Mouse (Mus musculus) layer of hippocampus, adult 9-10 months (tissue): ENCODE data around the gene Ttc28.

Experiments used
- DNase-seq: peaks from one replicate; pipeline ENCODE4 v3.0.0; 2022; ENCODE audit warnings: low spot score

Ttc28 gene

GRCm38 (mm10) chr5:111050135-111050534 is 170.5 kb downstream of the Ttc28 start:
- DNase-seq, result no peak

- no peak for DNase-seq
Measured at GRCm38 (mm10) chr5:111054380-111054779, 174.8 kb downstream of the Ttc28 start.

- no peak for DNase-seq
Measured at GRCm38 (mm10) chr5:111054848-111055428, 175.3 kb downstream of the Ttc28 start.

- peak; percentile 11 for DNase-seq
Measured at GRCm38 (mm10) chr5:111055507-111055906, 175.9 kb downstream of the Ttc28 start.

- no peak for DNase-seq
Measured at GRCm38 (mm10) chr5:111057084-111057483, 177.5 kb downstream of the Ttc28 start.

- peak; percentile 17 for DNase-seq
Measured at GRCm38 (mm10) chr5:111058401-111059139, 179.0 kb downstream of the Ttc28 start.

GRCm38 (mm10) chr5:111059140-111059921 is 179.7 kb downstream of the Ttc28 start:
- DNase-seq, result peak; percentile 32

GRCm38 (mm10) chr5:111060246-111060745 is 180.7 kb downstream of the Ttc28 start:
- DNase-seq, result no peak

- no peak for DNase-seq
Measured at GRCm38 (mm10) chr5:111063155-111063554, 183.6 kb downstream of the Ttc28 start.

- DNase-seq, result no peak
Measured at GRCm38 (mm10) chr5:111063991-111064390, 184.4 kb downstream of the Ttc28 start.

- DNase-seq, result no peak
Measured at GRCm38 (mm10) chr5:111065770-111066169, 186.2 kb downstream of the Ttc28 start.

- DNase-seq, result no peak
Measured at GRCm38 (mm10) chr5:111069503-111069902, 189.9 kb downstream of the Ttc28 start.

GRCm38 (mm10) chr5:111069931-111070330 is 190.3 kb downstream of the Ttc28 start:
- no peak for DNase-seq

GRCm38 (mm10) chr5:111070361-111070760 is 190.8 kb downstream of the Ttc28 start:
- DNase-seq, result no peak

- no peak for DNase-seq
Measured at GRCm38 (mm10) chr5:111073316-111073736, 193.7 kb downstream of the Ttc28 start.

GRCm38 (mm10) chr5:111074050-111074449 is 194.4 kb downstream of the Ttc28 start:
- DNase-seq, result no peak

- DNase-seq, result no peak
Measured at GRCm38 (mm10) chr5:111075841-111076240, 196.2 kb downstream of the Ttc28 start.

GRCm38 (mm10) chr5:111077261-111077660 is 197.7 kb downstream of the Ttc28 start:
- DNase-seq, result no peak

- no peak for DNase-seq
Measured at GRCm38 (mm10) chr5:111080601-111081000, 201.0 kb downstream of the Ttc28 start.

GRCm38 (mm10) chr5:111085849-111086248 is 206.2 kb downstream of the Ttc28 start:
- no peak for DNase-seq

- no peak for DNase-seq
Measured at GRCm38 (mm10) chr5:111096750-111097149, 217.1 kb downstream of the Ttc28 start.
